Mouse (Mus musculus) liver, embryonic 15.5 days (tissue): ENCODE data around the gene Actr3b. TPM values are rescaled to one million over a fixed set of nuclear protein-coding genes. Genes with fewer than 3 reads are reported as not detected.

Source experiments
- ATAC-seq: fragments of 200-750 bp; cut with Nextera tagmentation; 2 replicates; pipeline ENCODE4 v1.8.0; 2017; ENCODE audit warnings: moderate number of reproducible peaks, mild to moderate bottlenecking, moderate library complexity; ENCODE audit not compliant: insufficient read depth
- H3K27ac ChIP-seq: fragments of 300-500 bp; sonication (generic); replicated peaks from 2 replicates; pipeline ENCODE4 v1.5.1; 2015; ENCODE audit warnings: mild to moderate bottlenecking, inconsistent platforms
- H3K27me3 ChIP-seq: fragments of 300-500 bp; sonication (generic); 2 replicates; pipeline ENCODE4 v1.6.1; 2015; ENCODE audit warnings: mild to moderate bottlenecking, inconsistent platforms
- H3K36me3 ChIP-seq: fragments of 300-500 bp; sonication (generic); replicated peaks from 2 replicates; pipeline ENCODE4 v1.6.1; 2015; ENCODE audit warnings: moderate library complexity, mild to moderate bottlenecking, inconsistent platforms
- H3K4me1 ChIP-seq: fragments of 300-500 bp; sonication (generic); replicated peaks from 2 replicates; pipeline ENCODE4 v1.6.1; 2015; ENCODE audit warnings: inconsistent platforms
- H3K4me2 ChIP-seq: fragments of 300-500 bp; sonication (generic); 2 replicates; pipeline ENCODE4 v1.6.1; 2015; ENCODE audit warnings: moderate library complexity, mild to moderate bottlenecking, inconsistent platforms
- H3K4me3 ChIP-seq: fragments of 300-500 bp; sonication (generic); replicated peaks from 2 replicates; pipeline ENCODE4 v1.5.1; 2015; ENCODE audit warnings: mild to moderate bottlenecking, inconsistent platforms
- H3K9ac ChIP-seq: fragments of 300-500 bp; sonication (generic); 2 replicates; pipeline ENCODE4 v1.6.1; 2015; ENCODE audit warnings: moderate library complexity, mild to moderate bottlenecking, inconsistent platforms
- H3K9me3 ChIP-seq: fragments of 300-500 bp; sonication (generic); replicated peaks from 2 replicates; pipeline ENCODE4 v1.6.1; 2016; ENCODE audit warnings: inconsistent platforms
- WGBS: fragments of 180-500 bp; shearing (Covaris S2); methylation state at CpG from one replicate; pipeline ENCODE4 v1.1.7; 2015; ENCODE audit warnings: mixed read lengths; ENCODE audit not compliant: insufficient replicate concordance; 5-methylcytosine and 5-hydroxymethylcytosine counted together
- polyA plus RNA-seq: library from polyadenylated mRNA; unstranded; fragments of >200 nt; fragmentation: Nextera tagmentation; extraction: Ambion mirVana; gene quantifications from 2 replicates; pipeline ENCODE4 v1.2.1, GENCODE M21; 2015

Gene Actr3b
- polyA plus RNA-seq, 1 experiment from 2014 or later, result 0.41 TPM

DNA sequence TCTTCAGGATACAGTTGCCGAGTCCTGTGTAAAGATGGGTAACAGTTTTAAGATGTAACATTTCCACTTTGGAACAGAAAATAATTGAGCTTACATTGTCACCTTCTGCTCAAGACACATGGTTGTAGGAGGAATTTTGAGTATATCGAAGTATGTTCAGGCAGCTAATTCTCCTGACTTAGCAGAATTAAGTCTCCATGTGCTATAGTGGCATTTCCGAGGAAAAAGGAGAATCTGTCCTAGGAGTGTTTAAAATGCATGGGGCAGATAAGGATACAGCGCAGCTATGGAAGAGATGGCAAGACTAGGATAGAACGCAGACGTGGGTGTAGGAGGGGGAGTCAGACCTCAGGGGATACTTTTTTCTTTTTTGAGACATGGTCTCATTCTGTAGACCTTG is 31.8 kb downstream of the Actr3b start:
- Histone ChIP-seq H3K27me3 (no peaks in the 10 kb centered on the region), H3K9ac (no peak overlapping the region), H3K4me2 (no peak overlapping the region), H3K4me3 (no peak overlapping the region), H3K4me1 (no peaks in the 10 kb centered on the region), H3K9me3 (no peaks in the 10 kb centered on the region), H3K27ac (no peak overlapping the region), H3K36me3 (no peaks in the 10 kb centered on the region)
- ATAC-seq, result no peak
- WGBS, result 64% methylated on average over 6 of the region's 6 CpGs

DNA sequence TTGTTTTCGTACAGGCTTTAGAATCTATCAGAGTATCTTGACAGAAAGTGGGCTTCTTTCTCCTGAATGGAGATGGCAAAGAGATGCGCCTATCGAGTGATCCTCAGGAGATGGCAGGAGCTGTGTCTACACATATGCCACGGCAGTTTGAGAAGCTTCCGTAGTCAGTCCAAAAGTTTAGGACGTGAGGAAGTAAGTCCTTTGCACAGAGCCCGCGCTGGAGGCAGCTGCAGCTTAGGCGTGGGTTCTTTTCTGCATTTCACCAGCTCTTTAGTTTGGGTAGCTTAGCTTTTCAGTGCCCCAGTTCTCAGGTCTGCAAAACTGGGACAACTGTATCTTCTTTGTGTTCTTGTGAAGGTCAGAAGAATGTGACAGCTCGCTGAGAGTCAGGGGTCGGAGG is 38.0 kb downstream of the Actr3b start:
- 74% methylated on average over 11 of the region's 11 CpGs for WGBS

DNA sequence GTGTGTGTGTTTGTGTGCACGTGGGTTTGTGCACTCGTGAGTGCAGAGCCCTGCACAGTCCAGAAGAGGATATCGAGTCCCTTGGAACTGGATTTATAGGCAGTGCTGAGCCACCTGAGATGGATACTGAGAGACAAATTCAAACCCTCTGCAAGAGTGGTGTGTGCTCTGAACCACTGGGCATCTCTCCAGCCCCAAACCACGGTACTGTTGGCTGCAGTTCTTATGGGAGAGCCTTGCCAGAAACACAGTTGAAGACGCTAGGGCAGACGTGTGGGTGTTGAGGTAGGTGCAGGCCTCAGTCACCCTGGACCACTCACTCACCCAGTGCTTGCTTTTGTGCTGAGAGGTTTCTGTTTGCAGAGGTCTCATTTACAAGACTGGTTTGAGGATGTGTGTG is 41.1 kb downstream of the Actr3b start:
- H3K36me3 ChIP-seq, result no peaks in the 10 kb centered on the region

More for the DNA sequence above, 38.0 kb downstream of the Actr3b start:
- H3K36me3 ChIP-seq, result no peaks in the 10 kb centered on the region
- H3K27ac ChIP-seq, result no peak overlapping the region
- H3K27me3 ChIP-seq, result no peaks in the 10 kb centered on the region
- H3K9ac ChIP-seq, result no peak overlapping the region
- ATAC-seq, result no peak
- H3K4me1 ChIP-seq, result no peaks in the 10 kb centered on the region
- H3K4me2 ChIP-seq, result no peak overlapping the region
- H3K9me3 ChIP-seq, result no peaks in the 10 kb centered on the region
- H3K4me3 ChIP-seq, result no peak overlapping the region

DNA sequence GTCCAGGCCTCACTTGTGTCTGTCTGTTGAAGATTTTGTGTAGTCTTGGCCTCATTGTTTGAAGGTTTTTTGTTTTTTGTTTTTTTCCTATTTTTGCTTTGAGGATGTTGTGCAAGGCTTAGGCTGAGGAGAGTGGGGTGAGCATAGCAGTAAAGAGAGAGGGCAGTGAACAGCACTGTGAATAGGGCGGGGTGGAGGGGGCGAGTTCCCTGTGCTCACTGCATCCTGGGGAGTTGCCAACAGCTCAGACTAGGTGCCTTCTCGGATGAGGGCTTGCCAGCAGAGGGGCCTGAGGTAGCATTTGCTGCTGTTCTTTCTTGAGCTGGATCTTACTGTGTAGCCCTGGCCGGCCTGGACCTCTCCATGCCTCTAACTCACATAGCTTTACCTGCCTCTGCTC is 41.9 kb downstream of the Actr3b start:
- Histone ChIP-seq H3K4me2 (no peak overlapping the region), H3K4me3 (no peak overlapping the region), H3K36me3 (no peaks in the 10 kb centered on the region), H3K27ac (no peak overlapping the region), H3K4me1 (no peaks in the 10 kb centered on the region), H3K9ac (no peak overlapping the region), H3K9me3 (no peaks in the 10 kb centered on the region), H3K27me3 (no peaks in the 10 kb centered on the region)
- 46% methylated on average over 4 of the region's 4 CpGs for WGBS
- no peak for ATAC-seq

More for the DNA sequence above, 41.1 kb downstream of the Actr3b start:
- Histone ChIP-seq H3K9me3 (no peaks in the 10 kb centered on the region), H3K27ac (no peak overlapping the region), H3K27me3 (no peaks in the 10 kb centered on the region), H3K9ac (no peak overlapping the region), H3K4me2 (no peak overlapping the region), H3K4me3 (no peak overlapping the region), H3K4me1 (no peaks in the 10 kb centered on the region)
- WGBS, result 50% methylated on average over 6 of the region's 6 CpGs
- no peak for ATAC-seq

DNA sequence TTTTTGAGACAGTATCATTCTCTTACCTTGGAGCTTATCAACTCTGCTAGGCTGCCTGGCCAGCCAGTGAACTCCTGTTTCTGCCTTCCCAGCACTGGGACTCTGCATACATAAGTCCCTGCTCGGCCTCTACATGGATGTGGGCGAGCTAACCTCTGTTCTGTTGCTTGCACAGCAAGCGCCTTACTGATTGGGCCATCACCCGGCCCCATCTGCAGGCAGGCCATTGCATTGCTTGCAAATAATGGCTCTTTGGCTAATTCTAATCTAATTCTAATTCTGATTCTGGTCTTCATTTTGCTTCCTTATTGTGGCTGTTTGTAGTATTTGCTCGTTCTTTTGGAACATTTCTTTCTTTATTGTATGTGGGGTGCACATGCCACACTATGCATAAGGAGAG is 44.8 kb downstream of the Actr3b start:
- 52% methylated on average over 5 of the region's 5 CpGs for WGBS
- H3K4me1 ChIP-seq, result no peaks in the 10 kb centered on the region

DNA sequence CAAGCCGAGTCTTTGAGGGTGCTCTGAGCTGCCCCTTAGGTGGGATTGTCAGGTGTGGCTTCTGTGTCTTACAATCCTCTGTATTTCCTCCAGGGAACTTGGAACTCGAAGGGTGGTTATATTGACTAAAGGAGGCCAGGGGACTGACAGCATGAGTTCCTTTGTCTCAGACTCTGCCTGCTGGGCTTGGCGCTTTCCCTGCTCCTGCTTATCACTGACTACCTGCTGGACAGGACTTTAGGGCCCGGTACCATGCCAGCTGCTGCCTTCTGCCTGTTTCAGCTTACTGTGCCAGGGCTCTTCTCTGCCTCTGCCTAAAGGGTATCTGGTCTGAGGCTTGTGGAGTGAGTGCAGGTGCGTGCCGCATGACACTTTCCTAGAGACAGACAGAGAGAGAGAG is 53.1 kb downstream of the Actr3b start:
- no peaks in the 10 kb centered on the region for H3K9me3 ChIP-seq

More for the DNA sequence above, 44.8 kb downstream of the Actr3b start:
- H3K9ac ChIP-seq, result no peak overlapping the region
- no peaks in the 10 kb centered on the region for H3K9me3 ChIP-seq
- H3K27me3 ChIP-seq, result no peaks in the 10 kb centered on the region
- no peak for ATAC-seq
- H3K36me3 ChIP-seq, result no peaks in the 10 kb centered on the region
- no peak overlapping the region for H3K4me2 ChIP-seq
- H3K4me3 ChIP-seq, result no peak overlapping the region
- H3K27ac ChIP-seq, result no peak overlapping the region

DNA sequence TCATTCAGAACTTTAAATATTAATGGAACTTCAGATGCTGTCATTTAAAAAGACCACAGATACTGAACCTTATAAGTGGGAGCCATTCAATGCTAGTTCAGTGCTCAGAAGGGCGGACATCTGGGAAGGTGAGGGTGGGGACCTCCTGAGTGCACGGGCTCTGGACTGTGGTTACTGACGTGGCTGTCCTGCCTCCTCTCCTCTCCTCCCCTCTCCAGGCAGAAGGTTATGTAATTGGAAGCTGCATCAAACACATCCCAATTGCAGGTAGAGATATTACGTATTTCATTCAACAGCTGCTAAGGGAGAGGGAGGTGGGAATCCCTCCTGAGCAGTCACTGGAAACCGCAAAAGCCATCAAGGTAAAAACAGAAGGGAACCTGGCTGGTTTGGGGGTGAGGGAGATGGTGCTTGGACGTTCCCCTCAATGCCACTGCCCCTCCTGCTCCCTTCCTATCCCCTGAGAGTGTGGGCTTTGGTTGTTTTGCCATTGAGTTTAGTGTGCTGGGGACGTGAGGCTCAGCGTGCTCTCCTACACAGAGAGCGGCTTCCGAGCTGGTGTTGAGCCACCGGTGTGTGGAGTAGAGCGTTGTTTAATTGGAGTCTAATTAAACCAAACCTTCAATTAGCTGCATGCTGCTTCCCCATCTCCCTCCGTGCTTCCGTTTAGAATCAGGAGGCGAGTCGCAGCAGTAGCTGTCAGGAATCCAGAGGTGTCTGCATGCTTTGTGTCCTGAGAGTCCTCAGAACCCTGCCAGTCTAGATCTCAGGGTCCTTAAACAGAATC is 69.7 kb downstream of the Actr3b start:
- ATAC-seq, result no peak
- 64% methylated on average over 16 of the region's 16 CpGs for WGBS
- no peaks in the 10 kb centered on the region for H3K4me1 ChIP-seq

More for the DNA sequence above, 53.1 kb downstream of the Actr3b start:
- no peak overlapping the region for H3K27ac ChIP-seq
- H3K4me3 ChIP-seq, result no peak overlapping the region
- no peak overlapping the region for H3K9ac ChIP-seq
- WGBS, result 41% methylated on average over 6 of the region's 6 CpGs
- no peaks in the 10 kb centered on the region for H3K27me3 ChIP-seq
- no peak overlapping the region for H3K4me2 ChIP-seq
- no peak for ATAC-seq
- no peaks in the 10 kb centered on the region for H3K4me1 ChIP-seq
- H3K36me3 ChIP-seq, result no peaks in the 10 kb centered on the region

DNA sequence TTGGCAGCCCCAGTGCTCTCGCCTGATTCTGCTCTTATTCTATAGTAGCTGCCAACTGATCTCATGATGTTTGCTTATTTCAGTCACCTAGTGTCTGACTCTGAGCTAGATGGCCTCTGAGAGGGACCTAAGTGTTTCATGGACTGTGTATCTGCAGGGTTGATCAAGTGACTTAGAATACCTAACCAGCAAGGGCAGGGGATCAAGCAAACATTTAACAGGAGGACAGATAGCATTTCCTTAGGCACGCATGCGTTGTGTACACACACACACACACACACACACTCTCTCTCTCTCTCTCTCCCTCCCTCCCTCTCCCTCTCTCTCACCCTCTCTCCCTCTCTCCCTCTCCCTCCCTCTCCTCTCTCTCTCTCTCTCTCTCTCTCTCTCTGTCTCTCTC is 71.0 kb downstream of the Actr3b start:
- Histone ChIP-seq H3K9ac (no peak overlapping the region), H3K36me3 (no peaks in the 10 kb centered on the region), H3K9me3 (no peaks in the 10 kb centered on the region), H3K4me2 (no peak overlapping the region), H3K4me1 (no peaks in the 10 kb centered on the region), H3K27ac (no peak overlapping the region), H3K4me3 (no peak overlapping the region), H3K27me3 (no peaks in the 10 kb centered on the region)
- 52% methylated on average over 3 of the region's 3 CpGs for WGBS
- ATAC-seq, result no peak

More for the DNA sequence above, 69.7 kb downstream of the Actr3b start:
- no peak overlapping the region for H3K4me2 ChIP-seq
- no peaks in the 10 kb centered on the region for H3K9me3 ChIP-seq
- no peak overlapping the region for H3K9ac ChIP-seq
- no peak overlapping the region for H3K4me3 ChIP-seq
- H3K27ac ChIP-seq, result no peak overlapping the region
- no peaks in the 10 kb centered on the region for H3K27me3 ChIP-seq
- no peaks in the 10 kb centered on the region for H3K36me3 ChIP-seq

DNA sequence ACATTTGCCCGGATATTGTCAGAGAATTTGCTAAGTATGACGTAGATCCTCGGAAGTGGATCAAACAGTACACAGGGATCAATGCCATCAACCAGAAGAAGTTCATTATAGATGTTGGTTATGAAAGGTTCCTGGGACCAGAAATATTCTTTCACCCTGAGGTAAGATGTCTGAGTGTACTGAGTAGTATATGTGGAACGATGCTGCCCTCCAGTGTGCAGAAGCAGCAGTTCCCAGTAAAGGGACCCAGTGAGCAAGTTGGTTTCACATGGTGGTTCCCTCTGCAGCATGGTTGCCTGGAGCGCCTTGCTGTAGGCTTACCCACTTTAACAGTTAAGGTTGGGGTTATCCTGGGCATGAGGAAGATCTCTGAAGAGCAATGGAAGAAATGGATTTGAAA is 71.8 kb downstream of the Actr3b start:
- Histone ChIP-seq H3K9ac (no peak overlapping the region), H3K9me3 (no peaks in the 10 kb centered on the region), H3K4me3 (no peak overlapping the region), H3K4me1 (no peaks in the 10 kb centered on the region), H3K4me2 (no peak overlapping the region), H3K36me3 (no peaks in the 10 kb centered on the region), H3K27ac (no peak overlapping the region), H3K27me3 (no peaks in the 10 kb centered on the region)
- 51% methylated on average over 5 of the region's 5 CpGs for WGBS
- ATAC-seq, result no peak

DNA sequence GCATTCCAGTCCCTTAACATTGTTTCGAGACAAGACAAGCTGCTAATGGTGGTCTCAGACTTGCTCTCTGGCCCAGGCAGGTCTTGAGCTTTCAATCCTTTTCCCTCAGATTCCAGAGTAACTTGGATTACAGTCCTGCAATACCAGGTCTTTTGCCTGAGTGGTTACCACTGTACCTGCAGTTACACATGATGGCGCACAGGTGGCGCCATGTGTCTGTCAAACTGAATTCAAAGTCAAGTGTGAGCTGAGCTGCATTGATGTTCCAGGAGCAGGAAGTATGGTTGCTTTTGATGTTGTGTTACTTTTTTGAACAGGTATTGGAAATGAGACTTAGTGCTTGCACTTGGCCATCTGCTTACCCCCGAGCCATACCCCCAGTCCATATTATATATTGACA is 79.6 kb downstream of the Actr3b start:
- ATAC-seq, result no peak
- H3K9ac ChIP-seq, result no peak overlapping the region
- no peaks in the 10 kb centered on the region for H3K4me1 ChIP-seq
- whole genome bisulfite sequencing, result 16% methylated on average over 4 of the region's 4 CpGs
- no peaks in the 10 kb centered on the region for H3K36me3 ChIP-seq
- no peak overlapping the region for H3K4me2 ChIP-seq
- no peak overlapping the region for H3K27ac ChIP-seq
- H3K9me3 ChIP-seq, result no peaks in the 10 kb centered on the region
- H3K27me3 ChIP-seq, result no peaks in the 10 kb centered on the region
- no peak overlapping the region for H3K4me3 ChIP-seq

DNA sequence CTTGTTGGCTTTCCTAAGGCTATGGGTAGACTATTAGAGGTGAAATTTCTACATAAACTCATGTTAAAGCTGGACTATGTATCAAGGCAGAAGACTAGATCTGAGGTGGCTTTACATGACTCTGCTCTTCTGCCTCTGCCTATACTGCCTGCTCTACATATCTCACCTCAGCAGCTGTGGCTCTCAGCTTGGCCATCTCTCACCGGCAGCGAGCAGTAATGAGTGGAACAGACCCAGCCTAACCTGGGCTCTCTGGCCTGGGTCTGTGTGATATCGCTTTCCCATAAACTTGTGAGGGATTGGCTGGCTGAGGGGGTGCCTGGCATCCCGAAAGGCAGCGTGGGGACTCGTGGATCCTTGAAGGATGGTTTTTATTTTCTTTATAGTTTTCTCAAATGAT is 86.8 kb downstream of the Actr3b start:
- H3K4me2 ChIP-seq, result no peak overlapping the region
- no peaks in the 10 kb centered on the region for H3K27me3 ChIP-seq
- ATAC-seq, result no peak

DNA sequence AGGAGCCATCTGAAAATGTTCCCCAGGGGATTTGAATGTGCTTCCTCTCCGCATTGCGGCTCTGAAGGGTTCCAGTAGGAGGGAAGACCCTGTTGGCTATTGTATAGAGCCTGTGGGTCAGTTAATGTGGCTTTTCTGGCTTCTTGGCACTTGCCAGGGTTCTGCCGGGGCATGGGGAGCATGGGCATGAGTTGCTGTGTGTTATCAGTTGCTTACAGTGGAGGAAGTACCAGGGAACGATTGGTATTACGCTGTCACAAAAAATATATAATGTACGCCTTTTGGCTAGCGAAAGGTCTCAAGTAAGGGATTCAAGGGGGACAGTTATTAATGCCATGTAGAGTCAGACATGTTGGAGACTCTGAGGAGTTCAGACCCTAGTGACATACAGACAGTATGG is 87.4 kb downstream of the Actr3b start:
- H3K9me3 ChIP-seq, result no peaks in the 10 kb centered on the region
- H3K27ac ChIP-seq, result no peak overlapping the region
- WGBS, result 53% methylated on average over 7 of the region's 7 CpGs
- H3K4me3 ChIP-seq, result no peak overlapping the region
- H3K27me3 ChIP-seq, result no peaks in the 10 kb centered on the region
- ATAC-seq, result no peak
- no peaks in the 10 kb centered on the region for H3K4me1 ChIP-seq
- no peaks in the 10 kb centered on the region for H3K36me3 ChIP-seq
- H3K9ac ChIP-seq, result no peak overlapping the region
- H3K4me2 ChIP-seq, result no peak overlapping the region

More for the DNA sequence above, 86.8 kb downstream of the Actr3b start:
- Histone ChIP-seq H3K4me1 (no peaks in the 10 kb centered on the region), H3K36me3 (no peaks in the 10 kb centered on the region), H3K4me3 (no peak overlapping the region), H3K27ac (no peak overlapping the region), H3K9me3 (no peaks in the 10 kb centered on the region), H3K9ac (no peak overlapping the region)
- 70% methylated on average over 6 of the region's 6 CpGs for WGBS
